In genomic region chr1:84596023-84596422, GRCm38 (mm10) we compare ENCODE assay signal across 17 mouse cellular contexts.
DNase-seq lines count a peak whose midpoint lies in the region; ATAC-seq lines count a peak whose summit lies in the region.
"Had no signal": no experiment of that assay in that cellular context is flagged by ENCODE, and none has a peak within 500 bp of the region (broad histone marks: within the 10 kb centered on the region; RNA-seq: fewer than 3 reads in every experiment).

No protein-coding gene starts in this region.

- no peak overlapping the region for H3K9ac ChIP-seq in embryonic facial prominence, embryonic 15.5 days
- no peak overlapping the region for H3K9ac ChIP-seq in hindbrain, embryonic 14.5 days
- H3K9ac ChIP-seq in hindbrain, embryonic 12.5 days = no peak overlapping the region
- no peak overlapping the region for H3K9ac ChIP-seq in midbrain, embryonic 13.5 days (replicated peaks)
- H3K9ac ChIP-seq: limb, embryonic 12.5 days; liver, postnatal 0 days had no signal

- 65% methylated on average over 3 of the region's 3 CpGs for WGBS in embryonic facial prominence, embryonic 15.5 days
- WGBS in embryonic facial prominence, embryonic 10.5 days = 84% methylated on average over 3 of the region's 3 CpGs
- WGBS in hindbrain, embryonic 14.5 days = 72% methylated on average over 3 of the region's 3 CpGs
- 82% methylated on average over 3 of the region's 3 CpGs for WGBS in hindbrain, embryonic 12.5 days
- WGBS in midbrain, embryonic 13.5 days = 83% methylated on average over 3 of the region's 3 CpGs

- no peaks in the 10 kb centered on the region for H3K36me3 ChIP-seq in embryonic facial prominence, embryonic 15.5 days
- no peaks in the 10 kb centered on the region for H3K36me3 ChIP-seq in embryonic facial prominence, embryonic 10.5 days (replicated peaks)
- no peaks in the 10 kb centered on the region for H3K36me3 ChIP-seq in hindbrain, embryonic 14.5 days (replicated peaks; ENCODE audit: control insufficient read depth, insufficient read depth)
- no peaks in the 10 kb centered on the region for H3K36me3 ChIP-seq in hindbrain, embryonic 12.5 days
- H3K36me3 ChIP-seq in midbrain, embryonic 13.5 days = no peaks in the 10 kb centered on the region
- H3K36me3 ChIP-seq: limb, embryonic 12.5 days had no signal

- H3K27me3 ChIP-seq in embryonic facial prominence, embryonic 15.5 days = no peaks in the 10 kb centered on the region
- no peaks in the 10 kb centered on the region for H3K27me3 ChIP-seq in embryonic facial prominence, embryonic 10.5 days (replicated peaks; ENCODE audit: low read depth, poor library complexity, severe bottlenecking)
- no peaks in the 10 kb centered on the region for H3K27me3 ChIP-seq in hindbrain, embryonic 14.5 days (ENCODE audit: control insufficient read depth, insufficient read depth, low read length)
- H3K27me3 ChIP-seq in hindbrain, embryonic 12.5 days = no peaks in the 10 kb centered on the region
- H3K27me3 ChIP-seq in midbrain, embryonic 13.5 days = no peaks in the 10 kb centered on the region
- H3K27me3 ChIP-seq: limb, embryonic 12.5 days had no signal

- no peaks in the 10 kb centered on the region for H3K9me3 ChIP-seq in embryonic facial prominence, embryonic 15.5 days (replicated peaks)
- no peaks in the 10 kb centered on the region for H3K9me3 ChIP-seq in embryonic facial prominence, embryonic 10.5 days
- H3K9me3 ChIP-seq in hindbrain, embryonic 14.5 days (ENCODE audit: control insufficient read depth, low read length) = no peaks in the 10 kb centered on the region
- H3K9me3 ChIP-seq in hindbrain, embryonic 12.5 days (replicated peaks) = no peaks in the 10 kb centered on the region
- no peaks in the 10 kb centered on the region for H3K9me3 ChIP-seq in midbrain, embryonic 13.5 days
- H3K9me3 ChIP-seq: limb, embryonic 12.5 days had no signal

- H3K4me2 ChIP-seq in embryonic facial prominence, embryonic 15.5 days (replicated peaks) = no peak overlapping the region
- no peak overlapping the region for H3K4me2 ChIP-seq in hindbrain, embryonic 14.5 days (replicated peaks)
- no peak overlapping the region for H3K4me2 ChIP-seq in hindbrain, embryonic 12.5 days (replicated peaks)
- H3K4me2 ChIP-seq in midbrain, embryonic 13.5 days (replicated peaks) = no peak overlapping the region
- H3K4me2 ChIP-seq: limb, embryonic 12.5 days had no signal

- no peak for DNase-seq in embryonic facial prominence, embryonic 10.5 days (ENCODE audit: low spot score)
- DNase-seq in hindbrain, embryonic 14.5 days (ENCODE audit: low spot score) = no peak
- DNase-seq in 3T3-L1 (ENCODE audit: low read depth, low spot score) = peak; percentile 51
- no peak for DNase-seq in retina, postnatal 1 day
- DNase-seq: B cell, adult 2 months; cerebellum, adult 18-20 months; kidney, adult 8-10 months; kidney, postnatal 4 days; liver, postnatal 0 days; right cerebral cortex, adult 18-20 months; thymus, postnatal 25 days had no signal

- H3K4me1 ChIP-seq in embryonic facial prominence, embryonic 15.5 days = no peaks in the 10 kb centered on the region
- no peaks in the 10 kb centered on the region for H3K4me1 ChIP-seq in embryonic facial prominence, embryonic 10.5 days
- peaks cover 21% of the 10 kb centered on the region for H3K4me1 ChIP-seq in hindbrain, embryonic 14.5 days (replicated peaks; ENCODE audit: control insufficient read depth, insufficient read depth, low read length)
- peaks cover 8% of the 10 kb centered on the region for H3K4me1 ChIP-seq in hindbrain, embryonic 12.5 days
- H3K4me1 ChIP-seq in midbrain, embryonic 13.5 days (replicated peaks) = peaks cover 16% of the 10 kb centered on the region
- H3K4me1 ChIP-seq: limb, embryonic 12.5 days had no signal

- H3K4me3 ChIP-seq in embryonic facial prominence, embryonic 15.5 days (replicated peaks) = no peak overlapping the region
- H3K4me3 ChIP-seq in embryonic facial prominence, embryonic 10.5 days = no peak overlapping the region
- H3K4me3 ChIP-seq in hindbrain, embryonic 14.5 days (replicated peaks; ENCODE audit: low read length) = no peak overlapping the region
- H3K4me3 ChIP-seq in hindbrain, embryonic 12.5 days = no peak overlapping the region
- H3K4me3 ChIP-seq in midbrain, embryonic 13.5 days (replicated peaks) = no peak overlapping the region
- H3K4me3 ChIP-seq: limb, embryonic 12.5 days had no signal

- 0 out of 2 replicates have a peak, but pooled peaks have one; percentile 54 for ATAC-seq in embryonic facial prominence, embryonic 15.5 days (ENCODE audit: insufficient number of reproducible peaks, low FRiP score, low TSS enrichment, low read depth)
- peak; percentile 22; the same call in 1 of the 2 replicates for ATAC-seq in hindbrain, embryonic 14.5 days (ENCODE audit: low FRiP score)
- no peak for ATAC-seq in hindbrain, embryonic 12.5 days (ENCODE audit: low FRiP score)
- ATAC-seq in midbrain, embryonic 13.5 days = peak; percentile 31; the same call in 1 of the 2 replicates
- ATAC-seq in monocyte, adult 5-6 weeks (replicated peaks; ENCODE audit: insufficient number of reproducible peaks, low FRiP score, low TSS enrichment, poor library complexity, severe bottlenecking) = no peak; the same call in 1 of the 2 replicates
- ATAC-seq: liver, postnatal 0 days had no signal

- no peak overlapping the region for H3K27ac ChIP-seq in embryonic facial prominence, embryonic 15.5 days (replicated peaks)
- no peak overlapping the region for H3K27ac ChIP-seq in embryonic facial prominence, embryonic 10.5 days (replicated peaks)
- 0 out of 2 replicates have a peak overlapping the region, but pooled peaks have one; percentile 9 for H3K27ac ChIP-seq in hindbrain, embryonic 14.5 days
- H3K27ac ChIP-seq in hindbrain, embryonic 12.5 days = no peak overlapping the region
- no peak overlapping the region for H3K27ac ChIP-seq in midbrain, embryonic 13.5 days
- H3K27ac ChIP-seq: limb, embryonic 12.5 days; stomach, postnatal 0 days had no signal

Comparison
In these comparisons a context has a peak if more than half of its experiments do, and no peak if none do; other contexts are left out.
1. ATAC-seq: peak in embryonic facial prominence, embryonic 15.5 days (single experiment), hindbrain, embryonic 14.5 days (single experiment) and midbrain, embryonic 13.5 days (single experiment); none in hindbrain, embryonic 12.5 days (single experiment) and monocyte, adult 5-6 weeks (single experiment).